Mouse (Mus musculus): ENCODE results near the gene Prph.

Gene Prph

GRCm38 (mm10) chr15:99099984-99100383 lies 45.0 kb downstream of the Prph start:
- DNase-seq: no peak

GRCm38 (mm10) chr15:99105238-99105637 lies 50.3 kb downstream of the Prph start:
- DNase-seq: no peak

GRCm38 (mm10) chr15:99107866-99108265 lies 52.9 kb downstream of the Prph start:
- no peak for DNase-seq

Measured in kidney, adult 18-20 months (tissue).